Mouse (Mus musculus) left cerebral cortex, adult 18-20 months (tissue): ENCODE results near the gene Runx2. TPM values are rescaled to one million over a fixed set of nuclear protein-coding genes. Genes with fewer than 3 reads are reported as not detected.

Experiments
- DNase-seq, 2 experiments: peaks; one replicate each; pipeline ENCODE4 v3.0.0; 2021 to 2022; ENCODE audit warnings: low spot score in 2 of 2, mixed read lengths in 1 of 2
- total RNA-seq, 2 experiments: library from RNA; stranded (reverse); gene quantifications; 2 replicates each; pipeline ENCODE4 v1.2.3; 2021

The Runx2 gene
- total RNA-seq, 2 experiments from 2014 or later, result 9.7 to 10.2 TPM

- no peak for DNase-seq
These were observed 182.3 kb downstream of the Runx2 start for GRCm38 (mm10) chr17:44632292-44632691.

DNA sequence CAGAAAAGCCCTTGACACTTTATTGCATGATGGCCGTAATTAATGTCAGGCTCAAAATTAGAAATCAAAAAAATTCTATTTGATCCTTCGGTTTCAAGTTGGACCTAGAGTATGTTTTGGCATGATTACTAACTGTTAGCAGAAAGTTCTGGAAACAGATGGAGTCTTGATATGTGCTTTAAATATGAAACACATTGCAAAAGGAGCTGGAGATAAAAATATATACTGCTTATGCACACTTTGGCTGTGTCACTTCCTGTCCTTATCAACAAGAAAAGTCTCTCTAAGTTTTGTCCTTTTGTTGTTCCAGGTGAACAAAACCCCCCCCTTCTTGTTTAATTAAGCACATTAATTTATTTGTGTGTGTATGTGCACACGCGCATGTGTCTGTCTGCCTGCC lies 183.0 kb downstream of the Runx2 start:
- no peak for DNase-seq

GRCm38 (mm10) chr17:44627317-44627716 lies 187.3 kb downstream of the Runx2 start:
- DNase-seq, result no peak

DNA sequence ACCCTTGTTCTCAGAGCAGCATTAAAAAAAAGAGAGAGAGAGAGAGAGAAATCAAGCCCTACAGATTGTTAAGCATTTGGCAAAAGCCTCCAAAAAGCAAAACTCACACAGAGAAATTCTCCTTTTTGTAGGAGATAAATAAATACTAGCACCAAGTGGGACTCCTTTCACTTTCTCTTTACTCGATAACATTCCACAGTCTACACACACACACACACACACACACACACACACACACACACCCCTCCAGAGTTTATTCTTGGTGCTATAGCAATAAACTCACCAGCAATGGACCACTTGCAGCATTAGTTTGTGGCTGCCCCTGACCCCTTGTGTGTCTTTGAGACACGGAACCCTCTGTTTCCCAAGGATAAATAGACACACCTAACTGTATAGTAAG lies 190.9 kb downstream of the Runx2 start:
- no peak for DNase-seq

DNA sequence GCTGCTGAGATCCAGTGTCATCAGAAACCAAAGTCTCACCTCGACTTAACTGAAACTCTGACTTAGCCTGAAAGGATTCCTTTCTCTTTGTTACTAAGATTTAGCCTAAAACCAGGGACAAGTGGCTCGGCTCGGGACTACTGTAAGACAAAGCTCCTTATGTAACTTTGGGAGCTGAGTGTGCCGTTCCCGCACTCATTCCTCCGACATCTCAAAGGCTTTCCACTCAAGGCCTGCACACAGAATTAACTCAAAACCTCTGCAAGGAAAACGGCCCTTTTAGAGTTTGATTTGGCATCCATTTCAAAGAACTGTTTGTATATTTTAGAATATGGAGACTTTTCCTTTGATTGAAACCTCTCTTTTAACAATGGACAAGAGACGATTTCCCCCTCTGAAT lies 191.3 kb downstream of the Runx2 start:
- peak in 1 of 2 experiments; percentile 35 for DNase-seq

GRCm38 (mm10) chr17:44620456-44620855 lies 194.1 kb downstream of the Runx2 start:
- no peak for DNase-seq

- peak; percentile 55 to 60 for DNase-seq
These were observed 195.9 kb downstream of the Runx2 start for GRCm38 (mm10) chr17:44618691-44619090.

- peak; percentile 81 to 86 for DNase-seq
These were observed 196.4 kb downstream of the Runx2 start for GRCm38 (mm10) chr17:44618175-44618574.

- no peak for DNase-seq
These were observed 196.9 kb downstream of the Runx2 start for GRCm38 (mm10) chr17:44617741-44618140.

- DNase-seq, result peak; percentile 54 to 74
These were observed 200.6 kb downstream of the Runx2 start for GRCm38 (mm10) chr17:44613716-44614715.

DNA sequence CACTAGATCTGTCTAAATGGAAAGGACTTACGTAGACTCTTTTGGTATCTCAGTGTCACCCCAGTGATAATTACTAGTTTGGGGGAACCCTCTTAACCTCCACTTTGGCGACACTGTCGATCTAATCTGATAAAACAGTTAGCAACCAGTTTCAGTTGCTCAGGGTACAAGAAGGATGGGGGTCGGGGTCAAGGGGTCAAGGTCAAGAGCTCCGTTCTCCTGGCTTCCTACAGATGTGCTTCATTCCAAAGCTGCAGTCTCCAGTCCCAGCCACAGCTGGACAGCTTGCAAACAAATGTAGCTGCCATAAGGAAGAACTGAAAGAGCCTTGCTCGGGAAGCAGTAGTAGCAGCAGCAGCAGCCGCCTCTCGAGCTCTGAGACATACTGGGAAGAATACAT lies 202.0 kb downstream of the Runx2 start:
- no peak for DNase-seq

GRCm38 (mm10) chr17:44612002-44612401 lies 202.6 kb downstream of the Runx2 start:
- no peak for DNase-seq

DNA sequence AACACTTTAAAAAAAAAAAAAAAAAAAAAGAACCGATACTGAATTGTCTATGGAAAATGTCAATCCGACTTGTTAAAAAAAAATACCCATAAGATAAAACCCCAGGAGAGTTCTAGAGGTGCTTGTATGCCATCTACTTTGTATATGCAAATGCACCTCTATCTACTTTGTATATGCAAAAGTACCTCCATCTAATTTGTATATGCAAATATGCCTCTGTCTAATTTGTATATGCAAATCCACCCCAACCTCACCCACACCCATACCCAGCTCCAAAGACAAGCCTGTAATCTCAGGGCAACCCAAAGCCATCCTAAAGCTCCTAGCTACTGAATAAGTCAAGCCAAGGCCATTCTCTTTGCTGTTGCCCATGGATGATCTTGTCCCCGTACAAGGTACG lies 203.1 kb downstream of the Runx2 start:
- DNase-seq, result no peak

GRCm38 (mm10) chr17:44610828-44611227 lies 203.8 kb downstream of the Runx2 start:
- no peak for DNase-seq

- no peak for DNase-seq
These were observed 204.5 kb downstream of the Runx2 start for GRCm38 (mm10) chr17:44609897-44610641.

DNA sequence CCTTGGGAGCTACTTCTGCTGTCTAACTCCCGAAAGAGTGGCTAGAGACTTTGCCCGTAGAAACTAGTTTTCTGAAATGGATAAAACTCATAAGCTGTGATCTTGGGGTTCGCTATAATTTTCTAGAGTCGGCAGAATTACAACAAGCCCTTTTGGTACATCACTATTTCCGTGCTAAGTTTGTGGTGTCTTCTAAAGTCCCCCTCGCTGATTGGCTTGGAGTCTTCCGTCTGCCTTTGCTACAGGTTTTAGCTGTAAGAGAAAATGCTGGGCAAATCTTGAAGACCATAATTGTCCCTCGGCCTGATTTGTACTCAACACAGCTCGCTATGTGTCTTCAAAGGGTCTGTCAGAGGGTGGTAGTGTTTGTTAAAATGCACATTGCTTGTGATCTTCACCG lies 205.2 kb downstream of the Runx2 start:
- DNase-seq, result no peak

- DNase-seq, result no peak
These were observed 205.7 kb downstream of the Runx2 start for GRCm38 (mm10) chr17:44608907-44609306.

DNA sequence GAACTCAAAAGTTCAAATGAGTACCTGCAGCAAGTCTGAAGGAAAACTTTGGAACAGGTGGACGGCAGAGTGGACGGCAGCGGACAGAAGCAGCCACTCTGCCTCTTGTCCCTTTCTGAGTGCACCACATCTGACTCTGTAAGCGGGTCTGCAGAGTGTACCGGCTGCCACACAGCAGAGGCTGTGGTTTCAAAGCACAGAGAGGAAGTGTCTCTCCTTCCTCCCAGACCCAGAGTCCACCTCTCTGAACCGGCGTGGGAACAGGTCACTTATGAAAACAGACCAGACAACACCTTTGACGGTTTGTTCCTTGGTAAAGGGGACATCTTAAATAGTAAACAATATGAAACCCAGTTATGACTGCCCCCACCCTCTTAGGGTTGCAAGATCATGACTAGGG lies 207.2 kb downstream of the Runx2 start:
- DNase-seq, result no peak

DNA sequence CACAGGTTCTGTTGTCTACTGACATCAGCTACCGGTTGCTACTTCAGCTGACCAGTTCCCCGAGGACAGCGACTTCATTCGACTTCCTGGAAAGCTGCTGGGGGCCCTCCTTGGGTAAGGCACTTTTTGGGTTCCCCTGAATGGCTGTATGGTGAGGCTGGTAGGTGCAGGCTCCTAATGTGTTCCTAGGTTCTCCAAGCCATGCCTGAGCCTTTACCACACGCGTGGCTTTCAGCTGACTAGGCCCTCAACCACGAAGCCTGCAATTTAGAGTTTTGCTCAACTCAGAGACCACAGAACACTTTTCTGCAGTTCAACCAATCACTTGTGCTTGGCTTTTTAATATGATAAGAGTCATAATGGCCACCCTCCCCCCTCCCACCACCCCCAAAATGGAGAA lies 208.4 kb downstream of the Runx2 start:
- DNase-seq, result no peak

DNA sequence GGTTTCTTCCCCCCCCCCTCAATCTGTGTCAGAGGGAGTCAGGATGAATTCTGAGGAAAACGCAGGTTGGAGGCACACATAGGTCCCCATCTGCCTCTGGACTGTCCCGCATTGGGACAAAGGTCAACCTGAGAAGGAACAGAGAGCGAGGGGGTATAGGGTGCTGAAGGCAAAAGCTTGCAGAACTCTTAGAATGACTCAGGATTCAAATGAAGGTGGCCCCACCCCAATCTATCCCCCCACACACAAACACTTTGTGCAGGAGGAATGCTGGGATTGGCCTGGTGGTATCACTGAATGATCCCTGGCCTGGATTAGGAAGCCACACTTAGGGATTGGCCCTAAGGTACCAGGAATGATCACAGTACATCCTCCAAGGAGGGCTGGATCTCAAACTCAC lies 208.8 kb downstream of the Runx2 start:
- DNase-seq, result no peak

DNA sequence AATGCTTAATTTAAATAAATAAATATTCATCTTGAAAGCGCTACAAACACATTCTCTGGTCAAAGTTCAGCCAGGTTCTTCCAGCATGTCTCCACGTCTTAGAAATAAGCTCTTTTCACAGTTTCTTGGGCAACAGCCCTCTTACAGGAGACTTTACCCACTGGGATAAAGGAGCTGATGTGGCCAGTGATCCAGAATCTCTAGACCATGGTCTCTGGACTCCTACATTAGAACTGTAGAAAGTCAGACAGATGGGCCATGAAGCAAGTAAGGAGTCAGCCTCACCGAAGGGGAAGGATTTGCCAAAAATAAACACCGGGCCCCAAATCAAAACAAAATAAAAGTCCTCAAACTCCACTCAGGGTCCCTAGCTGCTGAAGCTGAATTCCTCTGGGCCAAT lies 211.4 kb downstream of the Runx2 start:
- DNase-seq, result no peak
